Mouse (Mus musculus) ES-E14 (cell line): ENCODE measurements around the gene Pbx2. TPM values are rescaled to one million over a fixed set of nuclear protein-coding genes. Genes with fewer than 3 reads are reported as not detected.

Experiments
- DNase-seq: peaks from one replicate; pipeline ENCODE4 v3.0.0-alpha.2; 2013; ENCODE audit warnings: low read depth, low spot score
- H3K27ac ChIP-seq: 2 replicates; pipeline ENCODE4 v1.5.1; 2012; ENCODE audit warnings: low read depth, mild to moderate bottlenecking, low read length, moderate library complexity, mixed read lengths; ENCODE audit not compliant: poor library complexity, insufficient read depth, severe bottlenecking
- H3K36me3 ChIP-seq: 2 replicates; pipeline ENCODE4 v1.6.1; 2012; ENCODE audit warnings: mild to moderate bottlenecking, low read length, moderate library complexity, mixed read lengths; ENCODE audit not compliant: control insufficient read depth, poor library complexity, insufficient read depth, severe bottlenecking
- H3K4me1 ChIP-seq, 2 experiments: fragments of 150-350 bp in 1 of 2; sonication (generic) in 1 of 2; 2 replicates each; pipeline ENCODE4 v1.6.1; 2012; ENCODE audit warnings: low read length in 2 of 2, mild to moderate bottlenecking in 1 of 2, mixed read lengths in 1 of 2; ENCODE audit not compliant: control insufficient read depth in 2 of 2, insufficient read depth in 2 of 2, poor library complexity in 1 of 2
- H3K4me3 ChIP-seq, 2 experiments: fragments of 150-350 bp in 1 of 2; sonication (generic) in 1 of 2; 2 replicates each; pipeline ENCODE4 v1.5.1; 2012; ENCODE audit warnings: low read length in 2 of 2, low read depth in 1 of 2, mild to moderate bottlenecking in 1 of 2, mixed read lengths in 1 of 2; ENCODE audit not compliant: insufficient read depth in 1 of 2, poor library complexity in 1 of 2, severe bottlenecking in 1 of 2
- H3K9ac ChIP-seq: 2 replicates; pipeline ENCODE4 v1.6.1; 2012; ENCODE audit warnings: low read depth, mild to moderate bottlenecking, low read length, mixed read lengths; ENCODE audit not compliant: poor library complexity, insufficient read depth, severe bottlenecking
- H3K9me3 ChIP-seq: fragments of 150-350 bp; sonication (generic); 2 replicates; pipeline ENCODE4 v1.6.1; 2012; ENCODE audit warnings: low read depth, mild to moderate bottlenecking, low read length; ENCODE audit not compliant: control insufficient read depth, insufficient read depth
- CHD2 ChIP-seq: IDR thresholded peaks from 2 replicates; pipeline ENCODE4 v1.6.1; 2014; ENCODE audit warnings: mild to moderate bottlenecking, low read depth, low read length, inconsistent platforms
- HCFC1 ChIP-seq: IDR thresholded peaks from 2 replicates; pipeline ENCODE4 v1.6.1; 2012; ENCODE audit warnings: low read length, inconsistent platforms, borderline replicate concordance; ENCODE audit not compliant: insufficient read depth
- MAFK ChIP-seq: IDR thresholded peaks from 2 replicates; pipeline ENCODE4 v1.6.1; 2014; ENCODE audit warnings: mild to moderate bottlenecking, low read depth, low read length, inconsistent platforms; ENCODE audit not compliant: insufficient read depth
- ZC3H11A ChIP-seq: IDR thresholded peaks from 2 replicates; pipeline ENCODE4 v1.6.1; 2012; ENCODE audit warnings: low read depth, mild to moderate bottlenecking, inconsistent platforms, low read length, borderline replicate concordance
- ZNF384 ChIP-seq: IDR thresholded peaks from 2 replicates; pipeline ENCODE4 v1.6.1; 2012; ENCODE audit warnings: low read depth, low read length, inconsistent platforms
- in situ Hi-C, 2 experiments: fragments of 600-800 bp; cut with MboI; formaldehyde crosslinking; loops; one replicate each; pipeline ENCODE4 v1.15.1; 2025; ENCODE audit warnings: low sequenced_read_pairs in 2 of 2, inconsistent platforms in 1 of 2; ENCODE audit not compliant: unreplicated experiment in 2 of 2
- total RNA-seq: library from RNA; depleted of rRNA; stranded (reverse); fragments of 300-350 nt; gene quantifications from 2 replicates; pipeline ENCODE4 v1.2.3, GENCODE M21; 2012

Gene Pbx2
- total RNA-seq, 1 experiment, result 47.2 TPM

DNA sequence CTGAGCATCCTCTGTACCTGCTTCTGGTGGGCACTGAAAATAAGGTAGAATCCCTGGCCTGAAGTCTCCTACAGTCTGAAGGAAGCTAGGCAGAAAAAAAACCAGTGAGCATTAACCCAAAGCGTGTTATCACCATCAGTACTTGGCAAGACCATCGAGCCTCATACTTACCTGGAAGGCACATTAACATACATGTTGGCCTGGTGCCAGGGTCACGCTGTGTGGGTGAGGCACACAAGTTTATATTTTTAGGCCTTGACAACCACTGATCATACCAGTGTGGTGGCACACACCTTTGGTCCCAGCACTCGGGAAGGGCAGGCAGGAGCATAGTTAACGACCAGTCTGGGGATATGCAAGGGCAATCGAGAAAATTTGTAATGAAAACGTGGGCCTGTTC is 16.9 kb downstream of the Pbx2 start:
- in situ Hi-C loops, result no loop called here
- peaks cover 0 to 8% of the 10 kb centered on the region in 2 experiments; a peak in 1 of 4 replicates for H3K4me1 ChIP-seq
- no peak overlapping the region for H3K27ac ChIP-seq
- H3K36me3 ChIP-seq, result peaks cover 21% of the 10 kb centered on the region; the same call in 1 of the 2 replicates
- no peaks in the 10 kb centered on the region for H3K9me3 ChIP-seq
- DNase-seq, result no peak
- H3K9ac ChIP-seq, result no peak overlapping the region
- TF ChIP-seq ZNF384, result no peak
- H3K4me3 ChIP-seq, result no peak overlapping the region

GRCm38 (mm10) chr17:34611050-34611449 is 20.0 kb downstream of the Pbx2 start:
- in situ Hi-C loops, result no loop called here
- no peak for DNase-seq
- H3K9ac ChIP-seq, result no peak overlapping the region
- H3K9me3 ChIP-seq, result no peaks in the 10 kb centered on the region
- no peak overlapping the region for H3K27ac ChIP-seq
- peaks cover 0 to 5% of the 10 kb centered on the region in 2 experiments; a peak in 1 of 4 replicates for H3K4me1 ChIP-seq
- no peak overlapping the region for H3K4me3 ChIP-seq
- H3K36me3 ChIP-seq, result peaks cover 32% of the 10 kb centered on the region; the same call in 1 of the 2 replicates
- no peak for TF ChIP-seq ZNF384
- no peak for TF ChIP-seq CHD2
- TF ChIP-seq HCFC1, result no peak
- TF ChIP-seq MAFK, result no peak
- no peak for TF ChIP-seq ZC3H11A

- H3K36me3 ChIP-seq, result peaks cover 30% of the 10 kb centered on the region; the same call in 1 of the 2 replicates
- in situ Hi-C loops, result no loop called here
- no peak overlapping the region for H3K4me3 ChIP-seq
- no peaks in the 10 kb centered on the region; a peak in 1 of 4 replicates for H3K4me1 ChIP-seq
- TF ChIP-seq MAFK, result no peak
- TF ChIP-seq HCFC1, result no peak
- TF ChIP-seq CHD2, result no peak
- TF ChIP-seq ZNF384, result no peak
- TF ChIP-seq ZC3H11A, result no peak
- DNase-seq, result no peak
- H3K9me3 ChIP-seq, result no peaks in the 10 kb centered on the region
- H3K9ac ChIP-seq, result no peak overlapping the region
- no peak overlapping the region for H3K27ac ChIP-seq
These were observed 22.1 kb downstream of the Pbx2 start for GRCm38 (mm10) chr17:34613054-34613645.

GRCm38 (mm10) chr17:34613830-34614229 is 22.8 kb downstream of the Pbx2 start:
- H3K9me3 ChIP-seq, result no peaks in the 10 kb centered on the region
- TF ChIP-seq ZNF384, result no peak
- TF ChIP-seq MAFK, result no peak
- TF ChIP-seq CHD2, result no peak
- TF ChIP-seq ZC3H11A, result no peak
- no peak for TF ChIP-seq HCFC1
- H3K36me3 ChIP-seq, result peaks cover 28% of the 10 kb centered on the region; the same call in 1 of the 2 replicates
- DNase-seq, result no peak
- no peak overlapping the region for H3K9ac ChIP-seq
- in situ Hi-C loops, result no loop called here
- no peaks in the 10 kb centered on the region; a peak in 1 of 4 replicates for H3K4me1 ChIP-seq
- no peak overlapping the region for H3K4me3 ChIP-seq
- H3K27ac ChIP-seq, result no peak overlapping the region

- Histone ChIP-seq H3K36me3 (peaks cover 28% of the 10 kb centered on the region; the same call in 1 of the 2 replicates), H3K27ac (no peak within 1 kb of the TSS), H3K9ac (no peak within 1 kb of the TSS), H3K4me1 (no peaks in the 10 kb centered on the region; a peak in 1 of 4 replicates), H3K9me3 (no peaks in the 10 kb centered on the region), H3K4me3 (no peak within 1 kb of the TSS)
- no peak for DNase-seq
- TF ChIP-seq ZC3H11A (no peak), MAFK (no peak), HCFC1 (no peak), CHD2 (no peak), ZNF384 (no peak)
- in situ Hi-C loops, result no loop called here
These were observed 24.8 kb downstream of the Pbx2 start, which contains the start of gene Egfl8 for GRCm38 (mm10) chr17:34615871-34616270. Gene Egfl8, minus strand, starts transcription at chr17:34615971.
